Mouse (Mus musculus) right cerebral cortex, postnatal 14 days (tissue): Measurements from ENCODE around the gene Angptl8.
"Not testable (repeated sequence)": the region's sequence is repeated elsewhere in the genome, so short reads cannot be mapped to it uniquely, and the experiment has no call there.

Source experiments
- DNase-seq: peaks from one replicate; pipeline ENCODE4 v3.0.0; 2022

Angptl8 gene

DNA sequence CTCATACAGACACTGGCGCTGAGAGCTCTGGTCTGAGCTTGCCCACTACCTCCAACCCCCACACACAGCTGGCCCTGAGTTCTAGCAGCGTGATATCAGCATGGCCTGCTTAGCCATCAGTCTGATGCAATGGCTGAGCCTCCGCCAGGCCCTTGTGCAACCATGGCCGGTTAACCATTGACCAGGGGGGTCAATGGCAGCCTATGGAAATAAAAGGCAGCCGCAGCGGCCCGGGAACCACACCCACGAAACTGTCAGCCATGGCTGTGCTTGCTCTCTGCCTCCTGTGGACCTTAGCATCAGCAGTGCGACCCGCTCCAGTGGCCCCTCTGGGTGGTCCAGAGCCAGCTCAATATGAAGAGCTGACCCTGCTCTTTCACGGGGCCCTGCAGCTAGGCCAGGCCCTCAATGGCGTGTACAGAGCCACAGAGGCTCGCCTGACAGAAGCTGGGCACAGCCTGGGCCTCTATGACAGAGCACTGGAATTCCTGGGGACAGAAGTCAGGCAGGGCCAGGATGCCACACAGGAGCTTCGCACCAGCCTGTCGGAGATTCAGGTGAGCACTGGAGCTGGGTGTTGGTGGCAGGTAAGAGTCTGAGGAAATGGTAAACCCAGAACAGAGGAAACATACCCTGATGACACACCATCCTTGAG is at the start of gene Angptl8:
Angptl8 (plus strand) TSS at position 253 of the 655 bp plus-strand sequence.
- DNase-seq, result no peak

DNA sequence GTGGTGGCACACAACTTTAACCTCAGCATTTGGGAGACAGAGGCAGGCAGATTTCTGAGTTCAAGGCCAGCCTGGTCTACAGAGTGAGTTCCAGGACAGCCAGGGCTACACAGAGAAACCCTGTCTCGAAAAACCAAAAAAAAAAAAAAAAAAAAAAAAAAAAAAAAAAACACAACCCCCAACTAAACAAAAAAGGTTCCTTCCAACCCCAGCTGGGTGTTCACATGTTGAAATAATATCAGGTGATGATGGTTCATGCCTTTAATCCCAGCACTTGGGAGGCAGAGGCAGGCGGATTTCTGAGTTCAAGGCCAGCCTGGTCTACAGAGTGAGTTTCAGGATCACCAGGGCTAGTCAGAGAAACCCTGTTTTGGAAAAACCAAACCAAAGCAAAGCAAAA is 49.0 kb upstream of the Angptl8 start:
- DNase-seq, result not testable (repeated sequence)

DNA sequence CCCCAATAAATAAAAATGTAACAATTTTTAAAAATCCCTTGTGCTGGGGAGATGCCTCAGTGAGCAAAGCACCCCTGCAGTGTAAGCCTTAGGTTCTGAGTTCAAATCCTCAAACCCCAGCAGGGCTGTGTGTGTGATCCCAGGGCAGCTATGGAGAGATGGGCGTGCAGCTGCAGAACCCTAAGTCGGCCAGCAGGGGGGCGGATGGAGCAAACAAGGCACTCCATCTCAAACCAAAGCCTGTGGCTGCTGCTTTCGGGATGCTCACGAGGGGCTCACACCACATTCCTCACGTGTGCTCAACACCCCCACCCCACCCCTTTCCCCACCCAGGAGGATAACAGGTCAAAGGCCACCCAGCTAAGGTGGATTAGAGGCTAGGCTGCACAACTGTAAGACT is 48.4 kb upstream of the Angptl8 start:
- DNase-seq, result peak; percentile 58

DNA sequence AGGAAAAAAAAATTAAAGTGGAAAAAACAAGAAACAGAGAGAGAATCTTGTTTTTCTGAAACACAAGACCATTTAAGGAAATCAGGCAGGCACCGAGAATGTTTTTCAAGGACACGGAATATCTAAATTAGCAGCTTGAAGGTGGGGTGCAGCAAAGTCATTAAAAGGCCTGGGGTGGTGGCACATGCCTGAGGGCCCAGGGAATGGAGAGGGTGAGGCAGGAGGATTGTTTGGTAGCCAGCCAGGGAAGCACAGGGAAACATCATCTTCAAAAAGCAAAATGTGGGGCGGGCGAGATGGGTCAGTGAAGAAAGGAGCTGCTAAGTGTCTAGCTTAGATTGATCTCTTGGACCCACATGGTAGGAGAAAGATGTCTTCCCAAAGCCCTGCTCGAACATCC is 47.7 kb upstream of the Angptl8 start:
- DNase-seq, result no peak

DNA sequence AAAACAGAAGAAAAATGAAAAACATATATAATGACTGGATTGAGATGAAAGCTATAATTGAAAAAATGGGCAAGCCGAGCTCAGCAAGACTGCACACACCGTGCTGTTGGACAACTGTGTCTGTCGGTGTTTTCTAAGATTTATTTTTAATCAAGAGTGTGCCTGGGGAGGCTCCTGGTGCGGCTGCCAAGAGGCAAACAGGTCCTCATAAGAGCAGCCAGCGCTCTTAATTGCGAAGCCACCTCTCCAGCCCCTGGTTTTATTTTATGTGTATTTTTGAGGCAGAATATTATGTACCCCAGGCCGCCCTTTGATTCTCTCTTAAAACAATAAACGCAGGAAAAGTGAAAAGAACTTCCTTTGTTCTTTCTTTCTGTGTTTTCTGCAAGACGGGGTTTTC is 47.1 kb upstream of the Angptl8 start:
- no peak for DNase-seq

DNA sequence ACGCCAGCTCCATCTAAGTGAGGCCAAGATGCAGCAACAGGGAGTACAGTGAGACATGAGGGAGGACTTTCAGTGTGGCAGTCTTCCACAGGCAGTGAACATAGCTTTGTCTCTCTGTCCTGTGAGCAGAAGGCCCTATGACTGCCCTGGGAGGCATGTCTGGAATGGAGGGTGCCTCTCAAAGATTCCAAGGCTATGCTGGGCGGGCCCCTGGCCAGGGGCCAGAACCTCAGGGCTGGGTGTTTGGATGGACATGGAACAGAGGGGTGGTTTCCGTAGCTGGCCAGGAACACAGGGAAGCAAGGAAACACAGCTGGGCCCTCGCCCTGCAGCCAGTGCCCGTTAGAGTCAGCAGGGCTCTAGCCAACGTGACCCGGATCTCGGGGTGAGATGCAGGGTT is 43.4 kb upstream of the Angptl8 start:
- no peak for DNase-seq

DNA sequence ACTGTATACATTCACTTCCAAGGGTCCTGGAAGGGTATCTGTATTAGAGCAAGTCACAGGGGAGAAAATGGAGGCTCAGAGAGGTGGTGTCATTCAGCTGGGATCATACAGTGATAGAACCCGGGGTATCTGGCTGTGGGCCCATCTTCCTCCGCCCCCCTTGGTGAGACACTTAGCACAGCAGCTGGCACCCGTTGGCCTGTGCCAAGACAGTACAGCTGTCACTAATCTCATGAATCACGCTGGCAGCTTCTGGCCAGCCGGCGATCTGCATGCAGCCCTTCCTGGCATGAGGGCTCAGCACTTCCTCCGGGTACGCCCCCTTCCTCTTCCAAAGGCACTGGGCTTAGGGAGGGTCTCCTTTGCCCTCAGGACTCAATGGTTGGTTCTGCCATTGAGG is 42.7 kb upstream of the Angptl8 start:
- peak; percentile 65 for DNase-seq

DNA sequence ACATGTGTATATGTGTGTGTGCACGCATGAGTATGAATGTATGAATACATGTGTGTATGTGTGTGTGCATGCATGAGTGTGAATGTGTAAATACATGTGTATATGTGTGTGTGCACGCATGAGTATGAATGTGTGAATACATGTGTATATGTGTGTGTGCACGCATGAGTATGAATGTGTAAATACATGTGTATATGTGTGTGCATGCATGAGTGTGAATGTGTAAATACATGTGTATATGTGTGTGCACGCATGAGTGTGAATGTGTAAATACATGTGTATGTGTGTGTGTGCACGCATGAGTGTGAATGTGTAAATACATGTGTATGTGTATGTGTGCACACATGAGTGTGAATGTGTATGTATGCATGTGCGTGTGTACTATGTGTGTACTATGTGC is 41.8 kb upstream of the Angptl8 start:
- not testable (repeated sequence) for DNase-seq

DNA sequence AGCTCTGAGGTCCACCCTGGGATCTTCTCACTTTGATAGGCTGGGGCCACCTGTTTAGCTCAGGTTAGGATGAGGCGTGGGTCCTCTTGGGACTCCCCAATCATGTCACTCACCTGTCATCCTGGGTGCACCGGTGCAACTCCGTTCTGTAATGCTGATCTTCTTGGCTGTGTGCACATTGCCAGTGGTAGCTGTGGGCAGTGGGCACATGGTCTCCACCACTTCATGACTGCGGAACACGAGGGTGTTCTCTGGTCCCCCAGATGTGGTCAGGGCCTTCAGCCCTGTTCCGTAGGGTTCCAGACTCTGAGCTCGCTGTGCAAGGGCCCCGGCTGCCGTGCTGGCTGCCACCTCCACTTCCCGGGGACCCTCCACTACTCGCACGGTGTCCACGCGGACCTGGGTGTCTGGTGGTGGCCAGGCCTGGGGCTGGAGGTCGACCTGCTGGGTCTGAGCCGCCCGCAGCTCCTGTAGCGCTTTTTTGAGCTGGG is 40.9 kb upstream of the Angptl8 start:
- DNase-seq, result no peak

DNA sequence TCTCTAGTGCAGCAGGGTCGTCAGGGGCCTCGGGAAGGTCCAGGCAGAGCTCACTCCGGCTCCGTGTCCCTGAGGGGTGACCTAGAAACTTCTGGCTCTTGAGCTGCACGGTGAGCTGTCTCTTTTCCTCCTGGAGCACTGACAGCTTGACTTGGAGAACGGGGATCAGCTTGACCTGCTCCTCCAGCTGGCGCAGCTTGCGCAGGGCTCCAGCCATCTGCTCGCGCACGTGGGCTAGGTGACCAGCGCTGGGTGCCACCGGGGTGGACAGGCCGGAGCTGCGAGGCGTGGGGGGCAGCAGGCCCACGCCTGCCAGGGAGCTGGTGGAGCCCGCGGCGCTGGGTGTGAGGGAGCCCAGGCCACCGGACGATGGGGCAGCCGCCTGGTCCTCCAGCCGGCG is 40.4 kb upstream of the Angptl8 start:
- DNase-seq, result no peak

DNA sequence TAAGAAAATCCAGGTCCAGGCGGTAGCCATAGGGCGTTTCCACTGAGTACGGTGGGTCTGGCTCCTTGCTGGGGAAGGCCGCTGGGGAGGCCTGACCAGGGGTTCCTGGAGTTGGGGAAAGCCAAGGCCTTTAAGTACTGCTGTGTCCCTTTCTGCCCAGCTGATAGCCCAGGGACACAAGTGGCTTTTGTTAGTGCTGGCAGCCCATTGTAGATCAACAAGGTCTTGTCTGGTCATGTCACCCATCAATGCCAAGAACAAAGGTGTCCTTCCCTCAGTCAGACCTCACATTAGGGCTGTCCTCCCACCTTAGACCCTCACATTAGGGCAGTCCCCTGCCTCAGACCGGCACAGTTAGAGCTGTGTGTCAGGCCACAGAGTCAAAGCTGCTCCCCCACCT is 39.7 kb upstream of the Angptl8 start:
- no peak for DNase-seq

DNA sequence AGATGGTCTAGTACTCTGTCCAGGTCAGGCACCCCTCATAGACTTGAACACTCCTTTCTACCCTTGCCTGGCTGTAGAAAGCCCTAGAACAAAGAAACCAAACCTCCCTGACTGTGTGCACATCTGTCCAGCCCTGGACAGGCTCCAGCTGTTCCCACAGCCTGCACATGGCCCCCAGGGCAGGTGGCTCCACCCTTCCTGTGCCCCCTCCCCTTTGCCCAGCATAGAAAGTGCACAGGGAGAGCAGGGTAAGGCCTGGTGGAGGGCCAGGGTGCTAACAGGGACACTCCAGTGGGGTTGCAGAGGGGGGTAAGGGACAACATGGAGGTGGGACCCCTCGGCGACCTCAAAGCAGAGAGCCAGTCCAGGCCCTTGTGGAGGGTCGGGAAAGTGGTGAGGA is 39.1 kb upstream of the Angptl8 start:
- DNase-seq, result no peak

DNA sequence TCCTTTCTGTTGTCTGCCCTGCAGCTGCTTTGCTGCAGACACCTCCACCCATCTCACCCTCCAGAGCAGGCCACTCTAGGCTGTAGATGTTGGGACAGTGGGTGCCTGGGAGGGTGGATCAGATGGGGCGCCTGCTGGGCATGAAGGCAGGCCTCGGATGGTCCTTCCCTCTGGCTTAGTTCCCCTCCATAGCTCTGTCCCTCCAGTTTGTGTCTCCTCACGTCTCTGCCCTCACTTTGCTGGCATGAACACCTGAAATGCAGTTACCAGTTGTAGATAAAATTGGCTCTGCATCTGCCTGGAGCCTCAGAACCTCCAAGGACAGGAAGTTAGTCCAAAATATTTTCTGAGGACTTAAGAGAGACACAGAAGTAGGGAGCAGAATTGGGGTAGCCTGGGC is 38.4 kb upstream of the Angptl8 start:
- no peak for DNase-seq

DNA sequence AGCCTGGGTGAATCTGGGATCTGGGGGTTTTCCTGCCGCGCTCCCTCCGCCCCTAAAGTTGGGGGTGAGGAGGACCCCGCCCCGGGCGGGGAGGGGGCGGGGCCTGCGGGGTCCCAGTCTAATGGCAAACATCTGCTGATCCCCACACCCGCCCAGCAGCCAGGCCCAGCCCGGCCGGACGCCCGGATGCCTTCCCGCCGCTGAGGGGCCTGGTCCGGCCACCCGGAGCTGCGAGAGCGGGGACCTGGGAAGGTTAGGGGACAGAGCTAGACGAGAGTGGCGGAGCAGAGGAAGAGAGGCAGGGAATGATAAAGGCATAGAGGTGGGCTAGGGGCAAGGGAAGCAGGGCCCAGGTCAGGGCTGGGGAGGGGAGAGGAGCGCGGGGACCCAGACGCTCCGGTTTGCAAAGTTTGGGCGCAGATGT is 37.4 kb upstream of the Angptl8 start:
- no peak for DNase-seq

DNA sequence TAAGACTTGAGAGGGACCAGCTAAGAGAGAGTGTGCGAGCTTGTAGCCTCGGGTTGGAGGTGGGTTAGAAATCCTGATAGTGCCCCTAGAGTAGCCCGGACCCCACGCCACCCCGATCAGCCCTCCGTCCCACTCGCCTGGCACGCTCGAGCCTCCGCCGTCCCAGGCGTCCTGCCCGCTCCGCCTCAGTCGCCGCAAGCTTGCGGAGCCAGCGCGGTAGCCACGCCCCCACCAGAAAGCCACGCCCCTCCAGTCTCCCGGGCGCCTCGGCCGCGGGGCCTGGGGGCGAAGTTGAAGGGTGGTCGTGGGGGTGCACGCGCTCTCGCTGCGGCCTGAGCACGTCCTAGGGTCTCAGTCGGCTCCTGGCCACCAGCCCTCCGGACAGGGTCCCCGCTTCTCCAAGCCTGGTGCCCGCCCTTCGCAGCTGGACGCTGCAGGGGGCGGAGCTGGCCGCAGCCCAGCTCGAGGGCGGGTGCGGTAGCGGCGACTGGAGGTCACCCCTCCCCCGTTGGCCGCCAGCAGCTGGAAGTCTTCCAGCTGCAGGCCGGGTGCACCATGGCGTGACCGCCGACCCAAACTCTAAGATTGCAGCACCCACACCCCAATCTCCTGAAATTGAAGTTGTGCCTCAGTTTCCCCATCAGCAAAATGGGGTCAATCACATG is 36.8 kb upstream of the Angptl8 start, which contains the start of gene Kank2:
Kank2 (minus strand) TSS at position 400 of the 665 bp plus-strand sequence.
- peak; percentile 69 for DNase-seq

DNA sequence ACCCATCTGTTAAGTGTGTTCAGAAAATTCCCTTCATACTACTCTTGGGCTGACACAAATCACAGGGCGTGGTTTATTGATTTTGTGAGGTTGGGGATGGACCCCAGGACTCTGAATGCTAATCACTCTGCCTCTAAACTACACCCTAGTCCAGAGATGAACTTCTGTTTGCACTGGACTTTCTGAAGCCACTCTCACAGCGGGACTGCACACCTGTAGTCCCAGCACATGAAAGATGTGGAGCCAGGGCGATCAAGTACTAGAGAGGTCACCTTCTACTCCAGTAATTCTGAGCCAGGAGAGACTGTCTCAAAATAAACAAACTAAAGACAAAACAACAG is 36.3 kb upstream of the Angptl8 start:
- DNase-seq, result no peak

DNA sequence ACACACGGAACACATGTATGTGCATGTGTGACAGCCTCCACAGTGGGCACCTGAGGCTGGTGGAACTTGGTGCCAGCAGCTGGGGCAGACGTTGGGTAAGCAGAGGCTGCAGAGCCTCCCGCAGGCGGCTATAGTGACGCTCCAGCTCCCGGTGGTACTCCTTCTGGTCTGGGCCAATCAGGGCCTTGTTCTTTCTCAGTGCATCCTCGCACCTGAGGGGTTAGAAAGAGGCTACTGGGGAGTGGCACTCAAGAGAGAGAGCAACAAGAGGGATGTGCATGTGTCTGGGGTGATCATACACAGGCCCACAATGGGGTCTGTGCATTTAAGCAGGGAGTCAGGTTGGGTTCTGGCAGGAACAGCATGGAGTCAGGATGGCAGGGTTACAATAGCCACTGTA is 34.2 kb upstream of the Angptl8 start:
- no peak for DNase-seq

DNA sequence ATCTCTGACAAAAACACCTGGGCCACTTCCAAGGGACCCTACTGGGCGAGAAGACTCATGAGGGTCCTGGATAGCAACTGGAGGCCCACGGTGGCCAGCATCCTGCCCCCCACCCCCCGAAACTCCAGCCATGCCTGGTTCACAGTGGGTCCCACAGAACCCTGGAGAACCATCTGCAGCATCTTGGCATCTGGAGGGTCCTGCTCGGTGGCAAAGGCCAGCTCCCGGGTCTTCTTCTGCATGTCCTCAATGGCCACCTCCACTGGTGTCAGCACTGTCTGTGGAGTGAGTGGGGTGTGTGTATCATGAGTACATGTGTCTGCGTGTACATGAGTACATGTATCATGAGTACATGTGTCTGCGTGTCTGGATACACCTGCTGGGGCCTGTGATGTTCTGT is 33.7 kb upstream of the Angptl8 start:
- no peak for DNase-seq

DNA sequence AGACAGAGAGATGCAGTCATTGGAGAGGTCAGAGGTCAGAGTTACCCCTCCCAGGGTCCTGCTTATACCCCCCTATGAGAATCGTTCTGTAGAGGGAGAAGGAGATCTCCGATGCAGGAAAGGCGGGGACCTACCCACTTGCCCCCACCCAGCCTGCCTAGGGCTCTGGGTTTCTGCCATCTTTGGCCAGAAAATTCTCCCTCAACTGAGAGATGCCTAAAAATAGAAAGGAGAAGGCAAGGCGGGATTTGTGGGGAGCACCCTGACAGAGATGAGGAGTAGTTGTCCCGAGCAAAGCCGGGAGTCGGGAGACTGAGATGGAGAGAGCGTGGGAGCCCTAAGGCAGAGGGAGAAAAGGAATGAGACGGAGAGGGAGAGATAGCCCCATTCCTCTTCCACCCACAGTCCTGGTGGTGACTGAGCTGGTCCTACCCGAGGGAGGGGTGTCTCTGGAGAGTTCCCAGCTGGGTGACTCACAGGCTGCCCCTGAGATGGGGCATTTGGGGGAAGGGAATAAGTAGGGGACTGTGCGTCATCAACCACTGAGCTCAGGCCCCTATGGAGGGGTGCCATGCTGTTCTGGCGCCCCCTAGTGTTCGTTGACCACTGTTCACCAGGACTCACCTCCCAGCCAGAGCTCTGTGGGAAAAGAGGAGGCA is 31.2 kb upstream of the Angptl8 start:
- peak; percentile 86 for DNase-seq

DNA sequence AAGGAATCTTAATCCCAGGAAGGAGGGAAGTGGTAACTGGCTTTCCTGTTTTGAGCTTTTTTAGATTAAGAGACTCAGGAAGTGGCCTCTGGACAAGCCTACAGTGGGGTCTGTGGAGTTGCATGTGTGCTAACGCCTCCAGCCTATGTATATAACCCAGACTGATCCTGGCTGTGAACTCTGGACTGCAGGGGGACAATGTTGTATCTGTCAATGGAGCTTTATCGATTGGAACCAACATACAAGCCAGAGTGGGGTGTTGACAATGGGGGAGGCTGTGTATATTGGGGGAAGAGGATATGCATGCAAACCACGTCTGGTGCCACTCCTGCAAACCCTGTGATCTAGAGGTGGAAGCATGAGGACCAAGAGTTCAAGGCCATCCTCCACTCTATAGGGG is 28.9 kb upstream of the Angptl8 start:
- DNase-seq, result no peak

DNA sequence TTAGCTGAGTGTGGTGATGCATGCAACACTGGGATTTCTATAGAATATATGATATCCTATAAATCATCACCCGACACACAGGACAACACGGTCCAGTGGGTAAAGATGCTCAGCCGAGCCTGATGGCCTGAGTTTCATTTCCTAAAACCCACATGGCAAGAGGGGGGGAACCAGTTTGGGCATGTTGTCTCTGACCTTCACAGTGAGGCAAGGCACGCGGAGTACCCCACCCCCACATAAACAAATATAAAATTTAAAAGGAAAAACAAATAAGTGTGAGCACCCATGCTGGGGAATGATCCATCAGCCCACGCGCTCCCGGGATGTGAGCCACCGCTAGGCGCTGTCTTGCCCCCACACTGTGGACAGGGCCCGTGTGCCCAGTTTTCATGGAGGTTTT is 28.3 kb upstream of the Angptl8 start:
- no peak for DNase-seq

DNA sequence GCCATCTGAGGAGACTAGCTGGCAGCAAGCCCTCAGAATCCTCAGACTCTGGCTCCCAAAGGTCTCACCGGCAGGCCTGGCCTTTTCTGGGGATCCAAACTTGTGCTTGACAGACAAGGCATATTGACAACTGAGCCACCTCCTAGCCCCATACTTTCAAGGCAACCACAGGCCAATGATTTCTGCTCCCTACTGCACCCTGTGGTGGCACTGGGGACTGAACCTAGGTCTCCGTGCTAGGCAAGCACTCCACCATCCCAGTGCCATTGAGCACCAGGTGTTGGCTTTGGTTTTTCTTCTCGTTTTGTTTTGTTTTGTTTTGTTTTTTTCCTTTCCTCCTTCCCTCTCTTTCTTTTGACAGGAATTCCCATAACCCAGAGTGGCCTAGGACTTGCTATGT is 26.7 kb upstream of the Angptl8 start:
- no peak for DNase-seq

DNA sequence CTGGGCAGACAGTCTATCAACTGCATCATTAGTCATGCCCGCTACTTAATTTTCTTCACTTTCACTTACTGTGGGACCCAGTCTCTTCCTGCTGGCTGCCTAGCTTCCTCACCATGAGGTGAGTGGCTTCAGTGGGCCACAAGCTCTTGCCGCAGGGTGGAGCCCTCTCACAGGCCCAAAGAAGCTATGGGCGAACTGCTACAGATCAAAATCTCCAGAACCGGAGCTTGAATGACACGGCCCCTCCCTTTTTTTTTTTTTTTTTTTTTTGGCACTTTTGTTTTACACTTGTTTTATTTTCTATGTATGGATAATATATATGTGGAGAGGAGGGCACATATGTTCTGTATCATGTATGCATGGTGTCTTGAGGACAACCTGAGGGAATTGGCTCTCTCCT is 24.1 kb upstream of the Angptl8 start:
- DNase-seq, result no peak

DNA sequence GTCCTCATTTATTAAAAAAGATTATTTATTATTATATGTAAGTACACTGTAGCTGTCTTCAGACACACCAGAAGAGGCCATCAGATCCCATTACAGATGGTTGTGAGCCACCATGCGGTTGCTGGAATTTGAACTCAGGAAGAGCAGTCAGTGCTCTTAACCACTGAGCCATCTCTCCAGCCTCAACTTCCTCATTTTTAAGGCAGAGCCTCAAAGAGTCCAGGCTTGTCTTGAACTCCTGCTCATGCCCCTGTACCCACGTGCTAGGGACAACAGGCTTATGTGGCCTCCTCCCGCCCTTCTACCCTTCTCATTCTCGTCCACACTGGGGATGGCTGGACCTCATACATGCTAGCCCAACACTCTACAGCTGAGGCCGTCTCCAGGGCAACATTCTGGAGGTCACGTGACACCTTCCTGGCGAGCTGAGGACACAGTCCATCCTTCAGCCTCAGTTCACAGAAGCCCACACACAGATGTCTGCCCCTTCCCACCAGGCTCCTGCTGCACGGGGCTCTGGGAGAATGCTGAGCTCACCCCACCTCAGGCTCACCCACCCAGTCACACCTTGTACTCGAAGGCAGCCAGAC is 18.5 kb upstream of the Angptl8 start:
- DNase-seq, result no peak
